Mouse (Mus musculus): ENCODE results near the gene Tmtc4. TPM values are rescaled to one million over a fixed set of nuclear protein-coding genes. Genes with fewer than 3 reads are reported as not detected.

Tmtc4 gene
- polyA plus RNA-seq, 1 experiment = 5.4 TPM

DNA sequence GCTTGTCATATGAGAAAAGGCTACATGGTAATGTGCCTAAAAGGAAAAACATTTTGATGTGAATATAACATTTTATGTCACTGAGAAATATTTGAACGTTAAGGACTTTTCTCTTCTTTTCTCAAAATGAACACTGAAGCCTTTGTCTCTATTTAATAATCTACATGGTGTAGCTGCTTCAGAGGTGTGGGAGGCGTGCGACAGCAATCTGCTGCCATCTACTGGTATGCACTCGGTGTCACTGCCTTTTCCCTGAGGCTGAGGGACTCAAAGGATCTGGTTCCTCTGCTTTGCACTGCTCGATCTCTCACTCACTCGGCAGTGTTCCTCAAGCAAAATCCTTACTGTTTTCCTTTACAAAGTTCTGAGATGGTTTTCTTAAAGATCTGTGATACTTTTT, 107.7 kb downstream of the Tmtc4 start:
- TF ChIP-seq POLR2A (IDR thresholded peaks at IDR 0.05; ENCODE audit: low read depth, low read length) (no peak), CTCF (IDR thresholded peaks at IDR 0.05; ENCODE audit: extremely low read depth, insufficient read length, insufficient replicate concordance, low read depth, low read length) (peak; percentile 95)
- WGBS = 3% methylated on average over 6 of the region's 6 CpGs
- H3K27ac ChIP-seq (ENCODE audit: insufficient read depth, low read depth, low read length) = no peak overlapping the region
- peaks cover 2% of the 10 kb centered on the region; the same call in 1 of the 2 replicates for H3K36me3 ChIP-seq (ENCODE audit: control insufficient read depth, insufficient read depth, low read length)
- H3K27me3 ChIP-seq (ENCODE audit: control insufficient read depth, insufficient read depth, low read length) = no peaks in the 10 kb centered on the region
- peaks cover 9% of the 10 kb centered on the region; the same call in 1 of the 2 replicates for H3K4me1 ChIP-seq (ENCODE audit: control insufficient read depth, insufficient read depth, insufficient read length, low read length)
- no peak overlapping the region for H3K4me3 ChIP-seq (ENCODE audit: low read depth, low read length)

- H3K27me3 ChIP-seq (ENCODE audit: control insufficient read depth, insufficient read depth, low read length) = no peaks in the 10 kb centered on the region
- peaks cover 9% of the 10 kb centered on the region; the same call in 1 of the 2 replicates for H3K4me1 ChIP-seq (ENCODE audit: control insufficient read depth, insufficient read depth, insufficient read length, low read length)
- H3K36me3 ChIP-seq (ENCODE audit: control insufficient read depth, insufficient read depth, low read length) = peaks cover 2% of the 10 kb centered on the region; the same call in 1 of the 2 replicates
- 88% methylated on average over 6 of the region's 6 CpGs for WGBS
- H3K27ac ChIP-seq (ENCODE audit: insufficient read depth, low read depth, low read length) = no peak overlapping the region
- no peak overlapping the region for H3K4me3 ChIP-seq (ENCODE audit: low read depth, low read length)
- TF ChIP-seq CTCF (IDR thresholded peaks at IDR 0.05; ENCODE audit: extremely low read depth, insufficient read length, insufficient replicate concordance, low read depth, low read length) (no peak), POLR2A (IDR thresholded peaks at IDR 0.05; ENCODE audit: low read depth, low read length) (no peak)
Observed at GRCm38 (mm10) chr14:122875636-122876035, 108.2 kb downstream of the Tmtc4 start.

GRCm38 (mm10) chr14:122875056-122875455, 108.8 kb downstream of the Tmtc4 start:
- H3K36me3 ChIP-seq (ENCODE audit: control insufficient read depth, insufficient read depth, low read length) = peaks cover 2% of the 10 kb centered on the region; the same call in 1 of the 2 replicates
- H3K4me1 ChIP-seq (ENCODE audit: control insufficient read depth, insufficient read depth, insufficient read length, low read length) = peaks cover 3% of the 10 kb centered on the region; the same call in 1 of the 2 replicates
- TF ChIP-seq CTCF (IDR thresholded peaks at IDR 0.05; ENCODE audit: extremely low read depth, insufficient read length, insufficient replicate concordance, low read depth, low read length) = no peak
- no peak for TF ChIP-seq POLR2A (IDR thresholded peaks at IDR 0.05; ENCODE audit: low read depth, low read length)
- H3K27me3 ChIP-seq (ENCODE audit: control insufficient read depth, insufficient read depth, low read length) = no peaks in the 10 kb centered on the region
- no peak overlapping the region for H3K4me3 ChIP-seq (ENCODE audit: low read depth, low read length)
- WGBS = 93% methylated on average over 8 of the region's 8 CpGs
- no peak overlapping the region for H3K27ac ChIP-seq (ENCODE audit: insufficient read depth, low read depth, low read length)

- H3K27ac ChIP-seq (ENCODE audit: insufficient read depth, low read depth, low read length) = no peak overlapping the region
- H3K4me1 ChIP-seq (ENCODE audit: control insufficient read depth, insufficient read depth, insufficient read length, low read length) = 0 out of 2 replicates have a peak, but pooled peaks cover 2% of the 10 kb centered on the region
- TF ChIP-seq CTCF (IDR thresholded peaks at IDR 0.05; ENCODE audit: extremely low read depth, insufficient read length, insufficient replicate concordance, low read depth, low read length) = no peak
- no peak for TF ChIP-seq POLR2A (IDR thresholded peaks at IDR 0.05; ENCODE audit: low read depth, low read length)
- H3K4me3 ChIP-seq (ENCODE audit: low read depth, low read length) = no peak overlapping the region
- WGBS = 51% methylated on average over 6 of the region's 6 CpGs
- H3K27me3 ChIP-seq (ENCODE audit: control insufficient read depth, insufficient read depth, low read length) = no peaks in the 10 kb centered on the region
- H3K36me3 ChIP-seq (ENCODE audit: control insufficient read depth, insufficient read depth, low read length) = no peaks in the 10 kb centered on the region
Observed at GRCm38 (mm10) chr14:122872612-122873011, 111.2 kb downstream of the Tmtc4 start.

GRCm38 (mm10) chr14:122871841-122872580, 111.8 kb downstream of the Tmtc4 start:
- Histone ChIP-seq H3K27ac (ENCODE audit: insufficient read depth, low read depth, low read length) (no peak overlapping the region), H3K4me1 (ENCODE audit: control insufficient read depth, insufficient read depth, insufficient read length, low read length) (0 out of 2 replicates have a peak, but pooled peaks cover 2% of the 10 kb centered on the region), H3K4me3 (ENCODE audit: low read depth, low read length) (no peak overlapping the region), H3K27me3 (ENCODE audit: control insufficient read depth, insufficient read depth, low read length) (no peaks in the 10 kb centered on the region), H3K36me3 (ENCODE audit: control insufficient read depth, insufficient read depth, low read length) (no peaks in the 10 kb centered on the region)
- 79% methylated on average over 4 of the region's 4 CpGs for WGBS
- TF ChIP-seq CTCF (IDR thresholded peaks at IDR 0.05; ENCODE audit: extremely low read depth, insufficient read length, insufficient replicate concordance, low read depth, low read length) (no peak), POLR2A (IDR thresholded peaks at IDR 0.05; ENCODE audit: low read depth, low read length) (no peak)

- Histone ChIP-seq H3K27me3 (ENCODE audit: control insufficient read depth, insufficient read depth, low read length) (no peaks in the 10 kb centered on the region), H3K27ac (ENCODE audit: insufficient read depth, low read depth, low read length) (no peak overlapping the region), H3K4me3 (ENCODE audit: low read depth, low read length) (no peak overlapping the region), H3K4me1 (ENCODE audit: control insufficient read depth, insufficient read depth, insufficient read length, low read length) (peaks cover 9% of the 10 kb centered on the region; the same call in 1 of the 2 replicates), H3K36me3 (ENCODE audit: control insufficient read depth, insufficient read depth, low read length) (no peaks in the 10 kb centered on the region)
- 57% methylated on average over 6 of the region's 6 CpGs for WGBS
- TF ChIP-seq POLR2A (IDR thresholded peaks at IDR 0.05; ENCODE audit: low read depth, low read length) (no peak), CTCF (IDR thresholded peaks at IDR 0.05; ENCODE audit: extremely low read depth, insufficient read length, insufficient replicate concordance, low read depth, low read length) (no peak)
Observed at GRCm38 (mm10) chr14:122869831-122870230, 114.0 kb downstream of the Tmtc4 start.

Other genes with a start within 250 kb of the Tmtc4 start
- gene Ggact, start 70.3 kb downstream of the Tmtc4 start, polyA plus RNA-seq (2012; rRNA removed) = 69.8 and 151 TPM in 2 replicates